Mouse (Mus musculus): ENCODE measurements around the gene Oog4. TPM values are rescaled to one million over a fixed set of nuclear protein-coding genes. Genes with fewer than 3 reads are reported as not detected.
A peak's percentile ranks its signal among the peaks of the same experiment; 100 is the strongest.
"Not testable (repeated sequence)": the region's sequence is repeated elsewhere in the genome, so short reads cannot be mapped to it uniquely, and the experiment has no call there.

Gene Oog4
- not detected for total RNA-seq (2021)
- long read RNA-seq, experiment 1, result 0 reads
- long read RNA-seq, experiment 2, result 0 reads

GRCm38 (mm10) chr4:143450224-143450623, at the start of gene Oog4:
Gene Oog4 (minus strand): TSS chr4:143450324.
- intact Hi-C loops (cut with DNase I), result no loop called here
- DNase-seq, result no peak

GRCm38 (mm10) chr4:143426770-143427169, 23.4 kb downstream of the Oog4 start:
- DNase-seq; intact Hi-C loops (cut with DNase I): not testable (repeated sequence)

- intact Hi-C loops (cut with DNase I), result no loop called here
Observed at GRCm38 (mm10) chr4:143414121-143414520, 36.0 kb downstream of the Oog4 start.

GRCm38 (mm10) chr4:143413621-143414020, 36.5 kb downstream of the Oog4 start:
- DNase-seq, result no peak

More at GRCm38 (mm10) chr4:143414121-143414520, 36.0 kb downstream of the Oog4 start:
- DNase-seq, result no peak

GRCm38 (mm10) chr4:143412219-143413092, 37.7 kb downstream of the Oog4 start, which contains the start of gene Pramef8:
Gene Pramef8 (plus strand): TSS chr4:143412426.
- intact Hi-C loops (cut with DNase I), result no loop called here
- peak; percentile 83 to 92 for DNase-seq

More at GRCm38 (mm10) chr4:143413621-143414020, 36.5 kb downstream of the Oog4 start:
- intact Hi-C loops (cut with DNase I), result no loop called here

GRCm38 (mm10) chr4:143411566-143412218, 38.4 kb downstream of the Oog4 start:
- intact Hi-C loops (cut with DNase I), result no loop called here
- no peak for DNase-seq

- no peak for DNase-seq
- intact Hi-C loops (cut with DNase I), result no loop called here
Observed at GRCm38 (mm10) chr4:143394181-143394580, 55.9 kb downstream of the Oog4 start, which contains the start of gene Pramel1. Gene Pramel1 (plus strand): TSS chr4:143394428.

GRCm38 (mm10) chr4:143388955-143389702, 61.0 kb downstream of the Oog4 start:
- DNase-seq, result peak; percentile 11 to 33
- intact Hi-C loops (cut with DNase I), result loop anchor here (10.0 kb wide), 1 partner anchor 354 kb away; no protein-coding TSS in a partner anchor

Other genes with a start within 250 kb of the Oog4 start
- 10 to 100 TPM; 17.9 to 19.7 TPM for gene Prdm2, start 237.3 kb downstream of the Oog4 start, total RNA-seq (2021)
- 1 to 10 TPM; 7.0 to 7.7 TPM for gene Pdpn, start 150.8 kb downstream of the Oog4 start, total RNA-seq (2021)
- 10 to 100 TPM; 18.7 to 22.2 TPM for gene Lrrc38, start 100.6 kb downstream of the Oog4 start, total RNA-seq (2021)
- gene Pramel1, start 55.9 kb downstream of the Oog4 start, total RNA-seq (2021), result not detected
- gene Pramef8, start 37.9 kb downstream of the Oog4 start, total RNA-seq (2021), result 1 to 10 TPM; 4.6 to 7.6 TPM
- not detected for gene Gm13043, start 61.0 kb upstream of the Oog4 start, total RNA-seq (2021)
- gene Gm13040, start 85.6 kb upstream of the Oog4 start, total RNA-seq (2021), result not detected
- gene BC080695, start 101.4 kb upstream of the Oog4 start, total RNA-seq (2021), result not detected
- not detected for gene Gm13057, start 101.4 kb upstream of the Oog4 start, total RNA-seq (2021)
- not detected for gene Gm13083, start 164.7 kb upstream of the Oog4 start, total RNA-seq (2021)
- gene Gm13088, start 206.9 kb upstream of the Oog4 start, total RNA-seq (2021), result not detected

Data from gastrocnemius, postnatal 36 days (tissue).